Mouse (Mus musculus) bone marrow macrophage, adult 2 months (primary cell): ENCODE measurements around the gene Shisal1.

Experiments used
- CTCF ChIP-seq: IDR thresholded peaks from 2 replicates; pipeline ENCODE4 v1.5.1; 2012; ENCODE audit warnings: low read depth, mild to moderate bottlenecking, low read length, moderate library complexity
- POLR2A ChIP-seq: IDR thresholded peaks from 2 replicates; pipeline ENCODE4 v1.6.1; 2012; ENCODE audit warnings: mild to moderate bottlenecking, low read depth, low read length, borderline replicate concordance

DNA sequence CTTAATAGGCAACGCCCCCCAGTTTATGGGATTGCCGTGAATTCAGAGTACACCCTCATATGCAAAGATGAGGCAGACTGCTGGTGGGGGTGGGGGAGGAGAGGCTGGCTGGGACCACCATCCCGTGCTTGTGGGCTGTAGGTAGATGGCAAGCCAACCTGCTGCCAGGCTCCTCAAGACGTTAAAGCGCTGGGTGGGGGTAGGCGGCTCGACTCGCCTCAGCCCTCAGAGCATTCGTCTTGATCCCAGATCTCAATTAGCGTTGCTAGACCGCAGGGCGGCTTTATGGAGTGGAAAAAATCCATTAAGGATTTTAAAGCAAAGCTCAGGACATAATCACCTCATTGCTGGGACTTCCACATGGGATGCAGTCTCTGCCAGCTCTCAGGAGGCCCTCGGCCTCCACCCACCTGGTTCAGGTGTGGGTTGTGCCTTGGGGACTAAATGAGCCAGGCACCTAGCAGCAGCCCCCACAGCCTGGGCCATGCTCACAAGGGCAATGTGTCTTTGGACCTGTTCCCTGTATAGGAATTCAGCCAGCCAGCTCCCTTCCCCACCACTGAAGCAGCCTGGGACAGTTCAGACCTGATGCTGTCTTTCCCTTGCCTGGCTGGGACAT is 34.5 kb upstream of the Shisal1 start:
- TF ChIP-seq POLR2A (no peak), CTCF (no peak)
